Mouse (Mus musculus): ENCODE data around the gene C1qtnf2.

GRCm38 (mm10) chr11:43426414-43426884, 47.6 kb upstream of the C1qtnf2 start:
- no peak for TF ChIP-seq MXI1 (IDR thresholded peaks at IDR 0.05; ENCODE audit: low read depth, low read length)
- TF ChIP-seq CTCF (IDR thresholded peaks at IDR 0.05 in 2 of 3, conservative IDR thresholded peaks at IDR 0.05 in 1 of 3; ENCODE audit: control insufficient read depth in 1 of 3, insufficient read depth in 1 of 3, low read depth in 2 of 3, low read length in 3 of 3, poor library complexity in 1 of 3, severe bottlenecking in 1 of 3): no peak
- no peak for TF ChIP-seq TCF12 (IDR thresholded peaks at IDR 0.05; ENCODE audit: low read depth, low read length)
- TF ChIP-seq POLR2A (IDR thresholded peaks at IDR 0.05; ENCODE audit: control insufficient read depth in 1 of 2, insufficient read depth in 1 of 2, low read depth in 1 of 2, low read length in 2 of 2, poor library complexity in 1 of 2): no peak

Measured in MEL (cell line).